Mouse (Mus musculus): Measurements from ENCODE around the gene Dnajb2.

The Dnajb2 gene

DNA sequence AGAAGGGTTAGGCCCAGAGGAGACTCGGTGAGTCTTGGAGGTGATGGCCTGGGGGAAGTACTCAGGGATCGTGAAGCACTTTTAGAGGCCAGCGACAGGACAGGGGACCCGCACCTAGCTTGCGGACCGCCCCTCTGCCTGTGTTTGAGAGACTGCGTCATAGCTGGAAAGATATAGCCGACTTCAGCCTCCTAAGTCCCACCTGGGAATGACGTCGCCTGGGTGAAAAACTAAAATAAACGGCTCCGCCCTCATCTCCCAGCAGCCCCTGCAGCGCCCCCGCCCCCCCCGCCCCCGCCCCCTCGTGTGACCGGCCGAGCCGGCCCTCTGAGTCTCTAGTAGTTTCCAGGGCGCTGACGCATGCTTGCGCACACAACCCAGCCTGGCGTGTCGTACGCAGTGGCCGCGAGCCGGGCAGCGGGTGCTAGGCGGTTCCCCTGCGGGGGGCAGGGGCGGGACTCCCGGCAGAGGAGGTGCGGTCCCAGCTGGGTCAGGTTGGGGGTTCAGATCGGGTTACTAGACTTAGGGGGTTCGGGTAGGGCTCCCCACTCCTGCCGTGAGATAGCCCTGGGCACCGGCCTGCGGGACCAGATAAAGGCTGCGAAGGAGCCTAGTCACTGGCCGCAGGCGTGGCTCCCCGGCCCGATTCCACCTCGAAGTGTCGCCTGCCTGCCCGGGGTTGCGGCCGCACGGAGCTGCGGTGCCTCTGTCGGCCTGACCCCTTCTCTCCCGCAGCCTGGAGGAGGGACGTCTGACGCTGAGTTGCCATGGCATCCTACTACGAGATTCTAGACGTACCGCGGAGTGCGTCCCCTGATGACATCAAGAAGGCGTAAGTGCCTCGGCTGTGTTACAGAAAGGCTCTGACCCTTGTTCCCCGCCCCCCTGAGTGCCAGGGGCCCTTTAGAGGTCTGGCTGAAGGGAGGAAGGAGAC, at the start of gene Dnajb2:
Gene Dnajb2, plus strand, starts transcription at position 290 of the 934 bp plus-strand sequence.
- no peak for DNase-seq (ENCODE audit: low read depth, low spot score)

DNA sequence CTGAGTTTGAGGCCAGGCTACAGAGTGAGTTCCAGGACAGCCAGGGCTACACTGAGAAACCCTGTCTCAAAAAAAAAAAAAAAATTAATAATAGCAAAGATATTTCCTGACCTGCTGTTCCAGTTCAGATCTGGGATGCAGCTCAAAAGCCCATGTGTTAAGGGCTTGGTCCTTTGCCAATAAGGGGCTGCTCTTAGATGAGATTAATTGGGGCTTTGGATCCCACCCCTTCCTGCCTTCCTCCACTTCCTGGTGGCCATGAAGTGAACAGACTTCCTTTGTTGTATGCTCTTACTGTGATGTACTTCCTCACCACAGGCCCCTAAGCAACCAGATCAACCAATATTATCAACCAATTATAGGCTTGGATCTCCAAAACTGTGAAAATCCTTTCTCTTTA, 49.1 kb upstream of the Dnajb2 start:
- DNase-seq (ENCODE audit: low read depth, low spot score), result no peak

DNA sequence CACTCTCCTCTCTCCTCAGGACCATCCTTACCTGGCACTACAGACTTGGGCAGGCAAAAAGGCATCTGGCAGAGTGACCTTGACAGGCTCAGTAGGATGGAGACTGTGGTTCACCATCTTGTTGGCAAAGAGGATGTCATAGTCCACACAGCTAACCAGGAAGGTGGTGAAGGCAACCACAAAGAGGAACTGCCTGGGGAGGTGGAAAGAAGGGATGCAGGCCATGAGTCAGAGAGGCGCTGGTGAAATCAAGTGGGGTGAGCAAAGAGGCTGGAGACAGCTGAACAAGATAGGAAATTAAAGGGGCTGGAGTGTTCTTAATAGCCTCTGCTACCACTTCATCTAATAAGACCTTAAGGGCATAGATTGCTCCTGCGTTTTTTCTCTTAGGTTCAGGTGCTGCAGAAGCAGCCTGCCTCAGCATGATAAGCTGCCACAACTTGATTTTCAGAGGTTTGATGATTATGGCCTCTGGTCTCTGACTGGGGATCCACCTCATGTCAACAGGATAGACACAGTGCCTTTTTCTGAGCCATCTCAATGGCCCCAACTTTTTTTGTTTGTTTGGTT, 48.2 kb upstream of the Dnajb2 start:
- DNase-seq (ENCODE audit: low read depth, low spot score), result no peak

DNA sequence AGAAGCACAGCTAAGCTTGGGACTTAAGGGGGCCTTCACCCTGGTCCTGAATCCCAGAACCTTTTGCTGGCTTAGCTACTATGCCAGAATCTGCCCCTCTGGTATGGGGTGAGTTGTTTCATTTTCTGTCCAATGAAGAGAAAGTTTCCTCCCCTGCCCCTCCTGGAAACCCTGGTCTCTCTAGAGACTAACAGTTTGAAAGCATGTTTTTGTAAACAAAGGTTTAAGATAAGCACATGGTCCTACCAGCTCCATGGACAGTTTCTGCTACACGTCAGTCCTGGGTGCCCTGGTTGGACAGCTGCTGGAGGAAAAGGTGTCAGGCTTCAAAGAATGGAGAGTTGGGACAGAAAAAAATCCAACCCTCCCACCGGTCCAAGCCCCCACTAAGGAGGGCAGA, 45.6 kb upstream of the Dnajb2 start:
- DNase-seq (ENCODE audit: low read depth, low spot score), result no peak

DNA sequence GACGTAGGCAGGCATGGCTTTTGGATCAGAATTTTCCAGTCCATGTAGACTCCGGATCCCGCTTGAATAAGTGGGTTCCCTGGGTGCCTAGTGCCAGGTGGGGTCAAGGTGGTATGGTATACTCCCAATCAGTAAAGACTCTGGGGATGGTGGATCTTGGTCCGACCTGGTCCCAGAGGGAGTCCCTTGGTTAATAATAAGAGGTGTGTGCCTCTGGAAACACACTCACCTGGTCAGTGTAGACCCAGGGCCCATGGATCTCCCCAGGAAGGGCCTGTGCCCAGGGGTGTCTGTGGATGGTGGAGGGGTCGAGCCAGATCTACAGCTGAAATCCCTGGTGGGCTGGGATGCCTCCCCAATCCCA, 45.0 kb upstream of the Dnajb2 start:
- no peak for DNase-seq (ENCODE audit: low read depth, low spot score)

DNA sequence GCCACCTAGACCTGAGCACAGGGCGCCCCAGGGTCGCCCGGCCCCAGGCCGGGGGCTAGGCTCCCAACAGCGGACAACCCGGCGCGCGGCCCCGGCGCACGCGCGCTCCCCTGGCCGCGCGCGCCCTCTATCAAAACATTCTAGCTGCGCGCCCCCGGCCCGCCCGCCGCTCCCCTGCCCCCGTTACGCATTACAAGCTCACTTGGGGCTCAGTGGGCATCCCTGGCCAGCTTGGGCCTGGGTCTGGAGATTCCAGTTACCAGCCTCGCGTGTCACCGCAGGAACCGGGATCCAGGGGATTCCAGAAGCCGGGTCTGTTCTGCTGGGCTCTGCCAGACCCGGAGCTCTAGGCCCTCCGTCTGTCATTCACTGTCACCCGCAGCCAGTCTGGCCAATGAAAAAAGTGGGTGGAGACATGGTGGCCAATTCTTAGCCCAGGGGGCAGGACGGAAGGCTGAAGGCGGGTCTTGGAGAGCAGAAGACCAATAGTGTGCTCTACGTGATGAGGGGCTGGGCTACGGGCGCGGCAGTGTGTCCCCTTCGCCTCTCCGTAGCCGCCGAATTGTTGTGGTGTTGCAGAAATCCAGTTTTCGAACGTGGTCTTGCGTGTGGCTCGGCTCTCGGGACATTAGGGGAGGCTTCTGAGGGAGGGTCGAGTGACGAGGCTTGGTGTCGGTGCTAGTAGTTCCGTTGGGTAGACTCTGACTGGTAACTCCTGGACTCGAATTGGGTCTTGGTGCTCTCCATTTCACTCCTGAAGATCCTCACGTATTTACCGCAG, 44.4 kb upstream of the Dnajb2 start, which contains the start of the genes Ankzf1 and Atg9a:
Gene Ankzf1, plus strand, starts transcription at position 530 of the 781 bp plus-strand sequence.
Gene Atg9a, minus strand, starts transcription at position 575 of the 781 bp plus-strand sequence.
- peak; percentile 98 for DNase-seq (ENCODE audit: low read depth, low spot score)

DNA sequence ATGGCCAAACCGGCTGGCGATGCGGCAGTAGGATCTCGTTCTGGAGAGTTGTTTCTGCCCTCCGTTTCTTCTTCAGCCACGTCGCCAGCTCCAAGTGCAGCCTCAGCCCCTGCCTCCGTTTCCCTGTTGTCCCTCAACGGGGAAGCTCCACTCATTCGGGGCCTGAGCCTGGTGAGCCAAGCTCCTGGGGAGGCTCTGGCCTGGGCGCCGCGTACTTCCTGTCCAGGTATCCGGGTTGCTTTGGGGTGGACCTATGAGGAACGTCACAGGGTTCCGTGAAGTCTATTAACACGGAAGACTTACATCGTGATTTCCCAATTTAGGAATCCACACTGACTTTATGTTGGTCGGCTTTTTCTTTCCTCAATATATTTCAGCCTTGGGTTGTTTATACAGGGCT, 43.8 kb upstream of the Dnajb2 start:
- no peak for DNase-seq (ENCODE audit: low read depth, low spot score)

DNA sequence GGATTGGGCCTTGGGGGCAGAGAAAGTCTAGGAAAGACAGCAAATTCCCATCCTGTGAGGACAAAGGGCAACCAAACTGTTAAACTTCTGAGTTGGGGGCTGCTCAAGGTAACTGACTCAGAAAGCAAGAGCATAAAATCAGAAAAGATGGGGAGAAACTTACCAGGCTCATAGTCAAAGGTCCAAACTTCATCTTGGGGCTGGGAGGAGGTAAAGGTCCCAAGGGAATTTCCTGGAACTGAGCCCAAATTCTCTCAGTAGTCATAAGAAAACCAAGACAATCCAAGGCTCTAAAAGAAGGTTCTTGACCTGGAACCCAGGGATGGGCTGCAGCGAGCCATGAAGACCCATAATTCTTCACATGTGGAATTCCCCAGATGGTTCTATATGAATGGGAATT, 35.0 kb upstream of the Dnajb2 start:
- DNase-seq (ENCODE audit: low read depth, low spot score), result no peak

DNA sequence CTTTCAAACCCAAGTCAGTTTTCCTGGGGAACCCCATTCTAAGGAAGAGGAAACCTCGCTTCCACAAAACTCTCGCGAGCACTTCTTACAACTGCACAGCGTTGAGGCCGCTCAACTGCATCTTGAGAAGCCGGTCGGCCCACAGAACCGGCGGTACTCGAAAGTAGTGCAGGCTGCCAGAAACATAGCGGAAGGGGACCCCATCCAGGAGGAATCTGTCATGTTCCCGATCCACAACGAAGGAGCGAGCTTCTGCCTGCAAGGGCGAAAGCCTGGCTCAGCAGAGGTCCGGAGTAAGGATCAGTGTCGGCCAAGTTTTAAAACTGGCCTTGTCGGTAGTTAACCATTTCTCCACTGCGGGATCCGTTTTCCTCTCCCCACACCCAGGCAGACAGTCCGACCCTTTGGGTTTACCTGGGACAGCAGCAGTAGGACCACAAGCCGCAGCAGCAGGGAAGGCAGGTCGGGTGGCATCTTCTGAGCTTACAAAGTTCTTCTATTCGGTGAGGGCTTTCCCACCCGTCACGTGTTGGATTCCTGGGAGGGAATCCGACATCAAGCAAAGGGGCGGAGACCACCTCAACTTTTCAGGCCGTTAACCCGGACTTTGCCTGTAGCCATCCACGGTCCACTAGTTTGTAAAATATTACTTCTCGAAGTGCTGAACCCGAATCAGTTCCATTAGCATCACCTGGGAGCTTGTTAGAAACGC, 27.1 kb upstream of the Dnajb2 start:
- no peak for DNase-seq (ENCODE audit: low read depth, low spot score)

DNA sequence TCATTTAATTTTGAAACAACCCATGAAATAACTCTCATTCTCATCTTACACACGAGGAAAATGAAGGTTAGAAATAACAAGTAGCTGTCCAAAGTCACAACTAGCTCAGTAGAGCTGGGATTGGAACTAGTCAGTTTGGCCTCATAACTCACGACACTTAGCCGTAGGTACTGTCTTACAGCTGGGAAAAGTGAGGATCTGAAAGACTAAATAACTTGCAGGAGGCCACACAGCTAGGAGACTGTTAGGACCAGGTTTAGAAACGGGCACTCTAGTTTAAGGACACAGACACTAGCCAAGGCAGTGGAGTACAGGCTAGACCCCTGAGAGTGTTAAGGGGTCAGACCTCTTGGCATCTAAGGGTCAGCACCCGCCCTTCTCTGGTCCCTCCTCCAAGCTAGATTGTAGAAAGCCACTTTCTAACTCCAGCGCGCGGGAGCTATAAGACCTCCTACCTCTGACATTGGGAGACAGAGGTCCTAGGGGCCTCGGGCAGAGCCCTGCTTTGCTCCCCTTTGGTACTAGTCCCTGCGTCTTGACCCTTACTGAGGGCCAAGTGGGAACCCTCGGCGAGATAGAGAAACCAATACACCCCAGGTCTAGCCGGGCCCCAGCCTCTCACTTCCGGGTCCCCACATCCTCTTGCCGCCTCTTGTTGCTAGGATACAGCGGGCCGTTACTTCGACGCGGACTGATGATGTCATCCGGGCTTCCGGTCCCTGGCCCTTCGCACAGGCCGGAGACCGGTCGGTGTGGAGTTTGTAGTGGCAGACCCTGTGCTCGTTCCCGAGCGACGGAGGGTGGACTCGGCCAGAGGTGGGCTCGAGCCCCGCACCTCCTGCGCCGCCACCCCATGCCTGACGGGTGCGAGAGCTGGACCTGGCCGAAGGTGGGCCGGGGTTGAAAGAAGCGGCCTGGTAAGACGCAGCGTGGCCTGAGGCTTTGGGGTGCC, 25.8 kb upstream of the Dnajb2 start, which contains the start of the genes Glb1l and Stk16:
Gene Glb1l, minus strand, starts transcription at position 678 of the 952 bp plus-strand sequence.
Gene Stk16, plus strand, starts transcription at position 703 of the 952 bp plus-strand sequence.
- peak; percentile 91 for DNase-seq (ENCODE audit: low read depth, low spot score)

DNA sequence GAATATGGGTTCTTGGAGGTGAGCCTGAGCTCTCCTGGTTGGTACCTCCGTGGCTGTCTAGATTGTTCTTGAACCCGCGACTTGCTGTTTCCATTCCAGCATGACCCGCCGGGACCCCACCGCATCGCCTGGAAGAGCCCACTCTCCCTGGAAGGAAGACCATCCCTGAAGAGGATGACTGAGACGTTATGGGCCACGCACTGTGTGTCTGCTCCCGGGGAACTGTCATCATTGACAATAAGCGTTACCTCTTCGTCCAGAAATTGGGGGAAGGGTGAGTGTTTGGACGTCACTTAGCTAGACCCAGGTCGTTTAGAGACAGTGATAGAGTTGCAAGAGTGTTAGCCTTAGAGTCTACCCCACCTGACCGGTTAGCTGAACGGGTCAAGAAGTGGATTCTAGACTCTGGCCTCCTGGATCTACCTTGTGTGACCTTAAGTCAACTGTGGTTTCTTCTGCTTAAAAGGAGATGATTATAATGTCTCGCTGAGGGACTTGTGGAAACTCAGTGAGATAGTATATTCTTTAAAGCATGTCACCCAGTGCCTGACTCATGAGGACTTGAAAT, 25.0 kb upstream of the Dnajb2 start:
- DNase-seq (ENCODE audit: low read depth, low spot score), result no peak

DNA sequence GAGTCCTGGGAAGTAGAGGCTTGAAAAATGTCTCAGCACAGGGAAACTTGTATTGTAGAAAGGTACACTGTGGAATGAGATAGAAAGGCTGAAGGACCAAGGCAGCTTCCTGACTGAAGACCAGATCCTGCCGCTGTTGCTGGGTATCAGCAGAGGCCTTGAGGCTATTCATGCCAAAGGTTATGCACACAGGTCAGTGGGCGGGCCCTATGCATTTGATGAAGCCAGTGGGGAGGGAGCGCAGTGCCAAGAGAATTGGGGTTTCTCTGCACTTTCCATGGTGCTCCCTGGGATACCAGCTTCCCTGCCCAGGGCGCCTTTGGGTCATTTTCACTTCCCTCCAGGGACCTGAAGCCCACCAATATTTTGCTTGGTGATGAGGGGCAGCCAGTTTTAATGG, 23.7 kb upstream of the Dnajb2 start:
- no peak for DNase-seq (ENCODE audit: low read depth, low spot score)

DNA sequence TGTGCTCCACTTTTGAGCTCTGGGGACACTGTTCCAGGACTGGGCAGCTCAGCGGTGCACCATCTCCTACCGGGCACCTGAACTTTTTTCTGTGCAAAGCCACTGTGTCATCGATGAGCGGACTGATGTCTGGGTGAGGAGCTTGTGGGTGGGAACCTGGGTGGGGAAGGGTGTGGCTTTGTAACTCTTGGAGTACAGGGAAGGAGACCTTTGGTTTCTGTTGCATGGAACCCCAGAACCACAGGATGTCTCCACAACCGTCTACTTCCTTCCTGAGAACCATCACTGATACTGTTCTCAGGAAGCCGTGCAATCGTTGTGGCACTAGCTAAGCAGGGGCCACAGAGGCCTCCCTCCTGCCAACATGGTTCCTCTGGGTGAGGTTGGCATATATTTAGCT, 23.1 kb upstream of the Dnajb2 start:
- no peak for DNase-seq (ENCODE audit: low read depth, low spot score)

DNA sequence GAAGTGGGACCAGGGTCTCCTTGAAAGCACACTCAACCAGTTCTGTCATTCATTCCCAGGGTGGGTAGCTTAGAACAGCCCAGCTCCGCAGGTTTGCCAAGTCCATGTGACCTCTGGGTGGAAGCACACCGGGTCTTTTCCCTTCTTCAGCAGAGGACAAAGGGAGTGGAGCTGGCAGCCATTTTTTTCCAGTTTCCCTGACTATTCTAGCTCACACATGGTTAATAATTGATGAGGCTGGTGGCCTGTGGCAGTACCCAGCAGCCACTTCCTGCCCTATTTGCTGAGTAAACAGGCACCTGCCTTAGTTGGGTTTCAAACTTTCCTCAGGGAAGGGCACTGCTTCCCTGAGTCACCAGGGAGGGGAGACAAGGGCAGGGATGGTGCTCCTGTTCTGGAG, 21.8 kb upstream of the Dnajb2 start:
- DNase-seq (ENCODE audit: low read depth, low spot score), result no peak

DNA sequence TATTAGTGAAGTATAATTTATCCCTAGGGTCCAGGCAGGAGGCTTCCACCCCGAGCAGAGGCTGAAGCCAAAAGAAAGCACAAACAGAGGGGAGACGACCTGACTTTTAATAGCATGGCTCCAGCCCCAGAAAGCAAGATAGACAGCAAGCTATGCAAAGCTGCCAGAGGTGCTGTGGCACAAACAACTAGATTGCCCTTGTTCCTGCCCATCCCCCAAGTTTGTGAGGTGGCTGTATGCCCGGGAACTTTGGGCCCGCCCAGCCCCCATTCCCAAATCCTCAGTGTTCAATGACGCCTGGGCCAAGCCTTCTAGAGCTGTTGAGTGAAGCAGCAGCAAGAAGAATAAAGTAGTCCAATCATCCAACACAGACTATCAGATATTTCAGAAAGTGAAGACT, 21.3 kb upstream of the Dnajb2 start:
- no peak for DNase-seq (ENCODE audit: low read depth, low spot score)

DNA sequence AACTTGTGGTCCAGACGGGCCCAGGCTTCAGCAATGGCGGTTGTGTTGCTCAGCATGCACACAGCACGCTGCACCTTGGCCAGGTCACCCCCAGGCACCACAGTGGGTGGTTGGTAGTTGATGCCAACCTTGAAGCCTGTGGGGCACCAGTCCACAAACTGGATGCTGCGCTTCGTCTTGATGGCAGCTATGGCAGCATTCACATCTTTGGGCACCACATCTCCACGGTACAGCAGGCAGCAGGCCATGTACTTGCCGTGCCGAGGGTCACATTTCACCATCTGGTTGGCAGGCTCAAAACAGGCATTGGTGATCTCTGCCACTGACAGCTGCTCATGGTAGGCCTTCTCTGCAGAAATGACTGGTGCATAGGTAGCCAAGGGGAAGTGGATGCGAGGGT, 20.4 kb upstream of the Dnajb2 start:
- DNase-seq (ENCODE audit: low read depth, low spot score), result no peak

DNA sequence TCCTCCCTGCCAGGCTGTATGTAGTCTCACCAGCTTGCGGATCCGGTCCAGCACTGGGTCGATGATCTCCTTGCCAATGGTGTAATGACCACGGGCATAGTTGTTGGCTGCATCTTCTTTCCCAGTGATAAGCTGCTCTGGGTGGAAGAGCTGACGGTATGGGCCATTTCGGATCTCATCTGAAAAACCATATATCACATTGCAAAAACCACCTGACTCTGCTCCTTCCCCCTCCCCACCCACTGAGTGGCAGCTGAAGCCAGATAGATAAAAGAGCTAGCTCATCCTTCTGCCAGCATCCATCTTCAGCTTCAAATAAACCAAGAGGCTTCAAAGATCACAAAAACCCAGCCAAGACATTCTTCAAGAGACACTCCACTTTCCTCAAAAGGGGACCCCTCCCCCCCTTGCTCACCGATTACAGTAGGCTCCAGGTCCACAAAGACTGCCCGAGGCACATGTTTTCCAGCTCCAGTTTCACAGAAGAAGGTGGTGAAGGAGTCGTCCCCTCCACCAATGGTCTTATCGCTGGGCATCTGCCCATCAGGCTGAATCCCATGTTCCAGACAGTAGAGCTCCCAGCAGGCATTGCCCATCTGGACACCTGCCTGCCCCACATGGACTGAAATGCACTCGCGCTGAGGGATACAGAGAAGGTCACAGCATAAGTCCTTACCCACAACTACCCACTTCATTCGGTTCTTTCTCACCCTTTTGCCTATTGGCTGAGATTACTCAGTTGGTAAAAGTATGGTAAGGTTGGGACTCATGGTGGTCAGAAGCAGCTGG, 19.2 kb upstream of the Dnajb2 start:
- DNase-seq (ENCODE audit: low read depth, low spot score), result no peak

DNA sequence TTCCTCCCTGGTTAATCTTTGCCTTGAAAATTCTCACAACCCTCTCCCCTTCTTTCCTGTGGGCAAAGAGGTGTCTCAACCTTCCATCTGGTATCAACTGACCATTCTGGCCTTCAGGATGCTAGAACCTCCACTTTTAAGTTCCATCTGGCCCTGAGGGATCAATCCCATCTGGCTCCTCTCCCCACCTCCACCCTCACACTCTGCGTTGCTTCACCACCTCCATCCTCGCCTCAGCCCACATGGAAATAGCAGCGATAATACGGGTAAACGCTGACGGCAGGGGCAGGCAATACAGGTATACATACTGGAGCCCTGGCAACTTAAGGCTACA, 18.3 kb upstream of the Dnajb2 start:
- no peak for DNase-seq (ENCODE audit: low read depth, low spot score)

All from brain, embryonic 18.5 days (tissue).